ENCODE assay signal across 19 mouse cellular contexts in genomic region chr1:72452839-72453238, GRCm38 (mm10).
DNase-seq lines count a peak whose midpoint lies in the region; ATAC-seq lines count a peak whose summit lies in the region.
"Had no signal": no experiment of that assay in that cellular context is flagged by ENCODE, and none has a peak within 500 bp of the region (broad histone marks: within the 10 kb centered on the region; RNA-seq: fewer than 3 reads in every experiment).

No protein-coding gene starts in this region.

- peak; percentile 46 for DNase-seq in adrenal gland, postnatal 10 days
- DNase-seq in adrenal gland, adult 8-10 months, result no peak
- DNase-seq in cerebellum, adult 11-12 months, result peak; percentile 14
- no peak for DNase-seq in cerebellum, postnatal 4 days (ENCODE audit: low spot score in 2 of 2)
- DNase-seq in midbrain, embryonic 11.5 days (ENCODE audit: low spot score, missing footprints), result peak; percentile 28
- no peak for DNase-seq in gastrocnemius, adult 18-20 months (ENCODE audit: low spot score)
- no peak for DNase-seq in heart, postnatal 36 days
- DNase-seq: gastrocnemius, postnatal 36 days; heart, adult 11 months; heart, postnatal 10 days; kidney, adult 11 months had no signal

- H3K4me1 ChIP-seq in midbrain, embryonic 11.5 days (ENCODE audit: control insufficient read depth, insufficient read depth, low read length), result no peaks in the 10 kb centered on the region
- H3K4me1 ChIP-seq in midbrain, embryonic 16.5 days (ENCODE audit: control insufficient read depth, insufficient read depth, low read length), result peaks cover 25% of the 10 kb centered on the region
- H3K4me1 ChIP-seq: embryonic facial prominence, embryonic 15.5 days had no signal

- H3K9ac ChIP-seq in midbrain, embryonic 11.5 days (ENCODE audit: low read length), result no peak overlapping the region
- H3K9ac ChIP-seq in midbrain, embryonic 16.5 days (ENCODE audit: low read depth, low read length), result no peak overlapping the region
- H3K9ac ChIP-seq: embryonic facial prominence, embryonic 15.5 days; hindbrain, embryonic 13.5 days; kidney, embryonic 15.5 days had no signal

- H3K27ac ChIP-seq in midbrain, embryonic 11.5 days (ENCODE audit: low read depth, low read length), result no peak overlapping the region
- H3K27ac ChIP-seq in midbrain, embryonic 16.5 days (ENCODE audit: low read length), result no peak overlapping the region
- H3K27ac ChIP-seq: embryonic facial prominence, embryonic 15.5 days; forebrain, embryonic 10.5 days; hindbrain, embryonic 13.5 days; hindbrain, postnatal 0 days; kidney, embryonic 15.5 days had no signal

- H3K4me2 ChIP-seq in midbrain, embryonic 11.5 days, result no peak overlapping the region
- H3K4me2 ChIP-seq in midbrain, embryonic 16.5 days (ENCODE audit: low read length), result no peak overlapping the region
- H3K4me2 ChIP-seq: embryonic facial prominence, embryonic 15.5 days; hindbrain, embryonic 13.5 days; kidney, embryonic 15.5 days had no signal

- H3K4me3 ChIP-seq in midbrain, embryonic 11.5 days (ENCODE audit: low read depth, low read length), result no peak overlapping the region
- no peak overlapping the region for H3K4me3 ChIP-seq in midbrain, embryonic 16.5 days (ENCODE audit: low read depth, low read length)
- H3K4me3 ChIP-seq: embryonic facial prominence, embryonic 15.5 days; erythroblast, embryonic 14.5 days; forebrain, embryonic 10.5 days; hindbrain, embryonic 13.5 days; kidney, embryonic 15.5 days had no signal

- intact Hi-C loops in heart, postnatal 36 days (cut with DNase I), result no loop called here

- no peaks in the 10 kb centered on the region for H3K36me3 ChIP-seq in midbrain, embryonic 11.5 days (ENCODE audit: control insufficient read depth, insufficient read depth, low read length)
- H3K36me3 ChIP-seq in midbrain, embryonic 16.5 days (ENCODE audit: control insufficient read depth, insufficient read depth, low read length), result no peaks in the 10 kb centered on the region
- H3K36me3 ChIP-seq: embryonic facial prominence, embryonic 15.5 days; forebrain, embryonic 10.5 days; kidney, embryonic 15.5 days had no signal

- 86% methylated on average over 2 of the region's 2 CpGs for WGBS in midbrain, embryonic 11.5 days
- WGBS in midbrain, embryonic 16.5 days, result 88% methylated on average over 2 of the region's 2 CpGs

- no peak for ATAC-seq in midbrain, embryonic 11.5 days (ENCODE audit: low FRiP score)
- no peak for ATAC-seq in midbrain, embryonic 16.5 days
- ATAC-seq: forebrain, embryonic 14.5 days; hindbrain, postnatal 0 days had no signal

- H3K9me3 ChIP-seq in midbrain, embryonic 11.5 days (ENCODE audit: control insufficient read depth, low read length), result no peaks in the 10 kb centered on the region
- no peaks in the 10 kb centered on the region for H3K9me3 ChIP-seq in midbrain, embryonic 16.5 days (replicated peaks; ENCODE audit: control insufficient read depth, low read length, poor library complexity, severe bottlenecking)
- H3K9me3 ChIP-seq: embryonic facial prominence, embryonic 15.5 days; forebrain, embryonic 10.5 days; hindbrain, embryonic 13.5 days; kidney, embryonic 15.5 days had no signal

- H3K27me3 ChIP-seq in midbrain, embryonic 11.5 days (ENCODE audit: control insufficient read depth, insufficient read depth, low read length), result no peaks in the 10 kb centered on the region
- H3K27me3 ChIP-seq in midbrain, embryonic 16.5 days (ENCODE audit: control insufficient read depth, insufficient read depth, low read depth, low read length), result no peaks in the 10 kb centered on the region
- H3K27me3 ChIP-seq: embryonic facial prominence, embryonic 15.5 days; hindbrain, embryonic 13.5 days had no signal

Comparison
In these comparisons a context has a peak if more than half of its experiments do, and no peak if none do; other contexts are left out.
1. DNase-seq: peak in adrenal gland, postnatal 10 days (single experiment), cerebellum, adult 11-12 months (single experiment) and midbrain, embryonic 11.5 days (single experiment); none in adrenal gland, adult 8-10 months (single experiment), cerebellum, postnatal 4 days (0 of 2), gastrocnemius, adult 18-20 months (single experiment) and heart, postnatal 36 days (0 of 2).